Mouse (Mus musculus) lung, embryonic 15.5 days (tissue): ENCODE data around the gene Pgpep1. TPM values are rescaled to one million over a fixed set of nuclear protein-coding genes. Genes with fewer than 3 reads are reported as not detected.
A peak's percentile ranks its signal among the peaks of the same experiment; 100 is the strongest.

Experiments
- ATAC-seq: fragments of 200-750 bp; cut with Nextera tagmentation; 2 replicates; pipeline ENCODE4 v1.8.0; 2017; ENCODE audit warnings: moderate number of reproducible peaks, borderline replicate concordance; ENCODE audit not compliant: low FRiP score, low TSS enrichment; ENCODE audit errors: extremely low read depth
- H3K27ac ChIP-seq: fragments of 300-500 bp; sonication (generic); 2 replicates; pipeline ENCODE4 v1.5.1; 2015; ENCODE audit warnings: moderate library complexity, mild to moderate bottlenecking, inconsistent platforms
- H3K27me3 ChIP-seq: fragments of 300-500 bp; sonication (generic); 2 replicates; pipeline ENCODE4 v1.6.1; 2015; ENCODE audit warnings: inconsistent platforms
- H3K36me3 ChIP-seq: fragments of 300-500 bp; sonication (generic); 2 replicates; pipeline ENCODE4 v1.6.1; 2015; ENCODE audit warnings: inconsistent platforms
- H3K4me1 ChIP-seq: fragments of 300-500 bp; sonication (generic); 2 replicates; pipeline ENCODE4 v1.6.1; 2015; ENCODE audit warnings: inconsistent platforms
- H3K4me2 ChIP-seq: fragments of 300-500 bp; sonication (generic); 2 replicates; pipeline ENCODE4 v1.6.1; 2015; ENCODE audit warnings: inconsistent platforms, mild to moderate bottlenecking, moderate library complexity
- H3K4me3 ChIP-seq: fragments of 300-500 bp; sonication (generic); 2 replicates; pipeline ENCODE4 v1.5.1; 2015; ENCODE audit warnings: mild to moderate bottlenecking, inconsistent platforms
- H3K9ac ChIP-seq: fragments of 300-500 bp; sonication (generic); 2 replicates; pipeline ENCODE4 v1.6.1; 2015; ENCODE audit warnings: inconsistent platforms
- H3K9me3 ChIP-seq: fragments of 300-500 bp; sonication (generic); 2 replicates; pipeline ENCODE4 v1.6.1; 2016; ENCODE audit warnings: inconsistent platforms
- WGBS: fragments of 180-500 bp; shearing (Covaris S2); methylation state at CpG from one replicate; pipeline ENCODE4 v1.1.7; 2015; 5-methylcytosine and 5-hydroxymethylcytosine counted together
- polyA plus RNA-seq: library from polyadenylated mRNA; unstranded; fragments of >200 nt; fragmentation: Nextera tagmentation; extraction: Ambion mirVana; gene quantifications from 2 replicates; pipeline ENCODE4 v1.2.1, GENCODE M21; 2015

Gene Pgpep1
- polyA plus RNA-seq, 1 experiment from 2014 or later: 47.7 TPM

DNA sequence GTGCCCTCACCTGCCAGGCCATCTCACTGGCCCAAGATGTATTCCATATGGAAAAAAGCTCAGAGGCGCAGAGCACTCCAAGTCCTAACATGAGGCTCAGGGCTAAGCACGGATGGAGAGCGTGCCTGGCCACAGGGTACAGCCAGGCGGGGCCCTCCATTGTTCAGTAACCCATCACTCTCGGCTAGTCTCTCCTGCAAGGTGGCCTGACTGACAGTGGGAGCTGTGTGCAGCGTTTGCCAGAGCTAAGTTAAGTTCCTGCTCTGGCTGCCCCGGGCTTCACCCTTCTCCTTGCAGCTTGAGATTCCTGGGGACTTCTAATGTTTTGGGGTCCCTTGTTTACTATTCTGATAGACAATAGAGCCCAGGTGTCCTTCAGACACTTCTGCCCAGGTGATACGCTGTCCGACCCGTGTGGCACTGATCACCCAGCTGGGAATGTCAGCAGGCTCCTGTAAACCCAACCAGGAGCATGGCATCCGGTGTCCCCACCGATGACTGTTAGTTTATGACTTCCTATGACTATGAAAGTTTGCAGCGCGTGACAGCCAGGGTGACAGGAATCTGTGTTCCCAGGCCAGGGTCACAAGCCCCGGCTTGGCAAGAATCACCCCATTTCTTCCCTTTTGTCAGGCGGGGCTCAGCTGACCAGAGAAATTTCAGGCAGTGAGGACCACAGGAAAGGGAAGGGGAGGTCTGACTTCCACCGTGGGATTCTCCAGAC lies 14.5 kb downstream of the Pgpep1 start:
- Histone ChIP-seq H3K9me3 (no peaks in the 10 kb centered on the region), H3K4me1 (peaks cover 45% of the 10 kb centered on the region), H3K27me3 (no peaks in the 10 kb centered on the region), H3K4me2 (no peak overlapping the region), H3K27ac (no peak overlapping the region), H3K36me3 (peaks cover 3% of the 10 kb centered on the region; the same call in 1 of the 2 replicates), H3K4me3 (no peak overlapping the region), H3K9ac (no peak overlapping the region)
- no peak for ATAC-seq
- 41% methylated on average over 17 of the region's 17 CpGs for WGBS

DNA sequence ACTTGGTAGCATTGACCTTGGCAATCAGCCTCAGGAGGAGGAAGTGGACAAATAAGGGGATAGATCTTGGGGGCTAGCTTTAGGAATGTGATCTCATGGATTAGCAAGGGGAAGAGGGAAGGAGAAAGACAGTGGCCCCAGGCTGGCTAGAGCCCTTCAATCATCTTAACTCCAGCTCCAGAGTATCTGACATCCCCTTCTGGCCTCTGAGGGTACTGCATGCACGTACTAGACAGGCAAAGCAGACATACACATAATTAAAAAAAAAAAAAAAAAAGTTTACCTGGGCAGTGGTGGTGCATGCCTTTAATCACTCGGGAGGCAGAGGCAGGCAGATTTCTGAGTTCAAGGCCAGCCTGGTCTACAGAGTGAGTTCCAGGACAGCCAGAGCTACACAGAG lies 16.1 kb downstream of the Pgpep1 start:
- Histone ChIP-seq H3K27ac (no peak overlapping the region), H3K4me2 (no peak overlapping the region), H3K27me3 (no peaks in the 10 kb centered on the region), H3K4me1 (peaks cover 35% of the 10 kb centered on the region), H3K4me3 (no peak overlapping the region), H3K36me3 (no peaks in the 10 kb centered on the region), H3K9ac (no peak overlapping the region), H3K9me3 (no peaks in the 10 kb centered on the region)
- ATAC-seq: no peak
- WGBS: 86% methylated on average over 2 of the region's 2 CpGs

DNA sequence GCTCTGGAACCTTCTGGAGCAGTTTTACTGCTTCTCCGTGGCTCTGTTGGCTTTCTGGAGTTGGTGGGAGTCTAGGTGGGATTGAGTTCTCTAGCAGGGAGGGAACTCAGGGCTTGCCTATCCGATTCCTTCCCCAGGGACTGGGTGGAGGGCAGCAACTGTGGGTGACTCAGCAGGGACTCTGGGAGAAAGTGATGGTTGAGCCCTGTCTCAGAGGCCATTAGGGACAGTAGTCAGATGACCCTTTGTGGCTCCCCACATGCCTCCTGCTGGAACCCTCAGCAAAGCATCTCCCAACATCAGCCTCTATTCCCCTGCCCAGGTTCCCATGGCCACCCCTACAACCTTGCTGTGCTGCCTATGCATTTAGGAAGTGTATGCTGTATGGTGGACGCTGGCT lies 17.2 kb downstream of the Pgpep1 start:
- Histone ChIP-seq H3K27me3 (no peaks in the 10 kb centered on the region), H3K36me3 (no peaks in the 10 kb centered on the region)
- 57% methylated on average over 3 of the region's 3 CpGs for WGBS

DNA sequence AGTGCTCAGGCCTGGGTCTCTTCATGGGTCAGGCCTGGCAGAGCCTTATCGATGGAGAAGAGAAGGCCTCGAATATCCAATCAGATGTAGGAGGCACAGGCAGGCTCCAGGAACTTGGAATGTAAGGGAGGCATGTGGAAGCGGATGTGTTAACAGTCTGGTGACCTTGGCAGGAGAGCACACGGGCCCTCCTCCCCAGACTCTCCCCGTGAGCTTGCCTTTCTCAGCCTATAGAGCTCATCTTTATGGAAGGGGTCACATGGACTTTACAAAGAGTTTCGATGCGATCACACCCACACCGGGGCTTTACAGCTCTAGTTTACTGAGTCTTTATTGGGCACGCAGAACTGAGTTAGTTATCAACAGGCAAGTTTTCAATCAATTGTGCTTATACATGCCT lies 21.4 kb downstream of the Pgpep1 start:
- Histone ChIP-seq H3K4me1 (peaks cover 11% of the 10 kb centered on the region), H3K27ac (no peak overlapping the region), H3K9ac (no peak overlapping the region), H3K9me3 (no peaks in the 10 kb centered on the region), H3K4me3 (no peak overlapping the region), H3K27me3 (no peaks in the 10 kb centered on the region), H3K36me3 (no peaks in the 10 kb centered on the region), H3K4me2 (no peak overlapping the region)
- 58% methylated on average over 9 of the region's 9 CpGs for WGBS
- no peak for ATAC-seq

More for the DNA sequence above, 17.2 kb downstream of the Pgpep1 start:
- no peak overlapping the region for H3K9ac ChIP-seq
- H3K4me3 ChIP-seq: no peak overlapping the region
- H3K4me2 ChIP-seq: no peak overlapping the region
- H3K27ac ChIP-seq: no peak overlapping the region
- peaks cover 28% of the 10 kb centered on the region for H3K4me1 ChIP-seq
- ATAC-seq: no peak
- no peaks in the 10 kb centered on the region for H3K9me3 ChIP-seq

DNA sequence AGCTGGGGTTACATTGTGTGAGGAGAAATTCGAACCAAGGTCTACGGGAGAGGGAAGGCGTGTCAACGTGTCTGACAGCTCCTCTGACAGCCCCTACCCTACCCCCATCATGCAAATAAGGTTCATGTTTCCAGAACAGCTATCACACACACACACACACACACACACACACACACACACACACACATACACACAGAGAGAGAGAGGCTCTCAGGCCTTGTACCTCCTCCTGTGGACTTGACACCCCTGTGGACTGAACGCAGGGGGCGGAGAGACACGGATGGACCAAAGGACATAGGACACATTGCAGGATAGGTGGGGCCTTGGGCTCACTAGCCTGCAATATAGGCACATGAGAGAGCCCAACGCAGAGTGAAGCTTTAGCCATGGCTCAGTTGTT lies 23.4 kb downstream of the Pgpep1 start:
- Histone ChIP-seq H3K9ac (no peak overlapping the region), H3K9me3 (no peaks in the 10 kb centered on the region), H3K4me1 (peaks cover 16% of the 10 kb centered on the region), H3K27me3 (no peaks in the 10 kb centered on the region), H3K27ac (no peak overlapping the region), H3K4me3 (no peak overlapping the region), H3K4me2 (no peak overlapping the region), H3K36me3 (no peaks in the 10 kb centered on the region)
- no peak for ATAC-seq
- WGBS: 51% methylated on average over 8 of the region's 8 CpGs

DNA sequence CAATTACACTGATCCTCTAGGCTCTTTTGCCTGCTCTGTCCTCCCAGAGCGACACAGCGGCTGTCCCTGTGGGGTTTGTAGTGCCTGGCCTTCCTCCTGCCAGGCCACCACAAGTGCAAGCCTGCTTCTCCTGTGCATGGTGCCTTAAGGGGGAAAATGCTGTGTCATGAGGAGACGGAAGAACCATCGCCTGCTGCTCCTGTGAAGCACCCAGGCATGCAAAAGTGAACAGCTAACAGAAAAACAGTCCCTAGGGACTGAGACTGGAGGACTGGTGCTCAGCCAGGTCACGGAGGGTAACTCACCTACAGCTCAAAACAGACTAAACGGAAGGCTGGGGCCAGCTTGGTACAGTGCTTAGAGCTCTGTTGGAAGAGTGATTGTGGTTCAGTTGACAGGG lies 24.7 kb downstream of the Pgpep1 start:
- 82% methylated on average over 6 of the region's 6 CpGs for WGBS
- H3K9me3 ChIP-seq: no peaks in the 10 kb centered on the region
- H3K4me1 ChIP-seq: peaks cover 29% of the 10 kb centered on the region
- ATAC-seq: no peak
- H3K4me2 ChIP-seq: no peak overlapping the region
- no peak overlapping the region for H3K4me3 ChIP-seq
- no peaks in the 10 kb centered on the region for H3K36me3 ChIP-seq
- no peak overlapping the region for H3K27ac ChIP-seq
- H3K27me3 ChIP-seq: 0 out of 2 replicates have a peak, but pooled peaks cover 3% of the 10 kb centered on the region
- no peak overlapping the region for H3K9ac ChIP-seq

DNA sequence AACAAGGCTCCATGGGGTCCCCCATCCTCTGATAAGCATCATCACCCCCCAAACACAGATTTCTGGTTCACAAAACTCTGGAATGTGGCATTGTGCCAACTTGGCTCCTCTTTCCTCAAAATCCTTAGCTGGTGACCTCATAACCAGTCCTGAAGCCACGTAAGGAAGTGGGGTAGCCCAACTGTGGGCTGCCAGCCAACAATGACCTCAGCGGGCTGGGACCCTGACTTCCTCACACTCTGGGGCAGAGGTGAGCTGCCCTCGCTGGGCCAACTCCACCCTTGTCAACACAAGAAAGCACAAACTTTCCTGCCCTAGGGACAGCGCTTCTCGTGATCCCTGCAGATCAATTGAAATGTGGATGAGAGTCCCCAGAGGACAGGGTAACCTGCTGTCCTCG lies 26.1 kb downstream of the Pgpep1 start:
- peaks cover 42% of the 10 kb centered on the region for H3K4me1 ChIP-seq
- H3K36me3 ChIP-seq: no peaks in the 10 kb centered on the region
- H3K27me3 ChIP-seq: 0 out of 2 replicates have a peak, but pooled peaks cover 3% of the 10 kb centered on the region
- H3K27ac ChIP-seq: no peak overlapping the region
- no peaks in the 10 kb centered on the region for H3K9me3 ChIP-seq
- ATAC-seq: no peak
- no peak overlapping the region for H3K4me2 ChIP-seq
- no peak overlapping the region for H3K4me3 ChIP-seq
- WGBS: 32% methylated on average over 6 of the region's 6 CpGs
- H3K9ac ChIP-seq: no peak overlapping the region

DNA sequence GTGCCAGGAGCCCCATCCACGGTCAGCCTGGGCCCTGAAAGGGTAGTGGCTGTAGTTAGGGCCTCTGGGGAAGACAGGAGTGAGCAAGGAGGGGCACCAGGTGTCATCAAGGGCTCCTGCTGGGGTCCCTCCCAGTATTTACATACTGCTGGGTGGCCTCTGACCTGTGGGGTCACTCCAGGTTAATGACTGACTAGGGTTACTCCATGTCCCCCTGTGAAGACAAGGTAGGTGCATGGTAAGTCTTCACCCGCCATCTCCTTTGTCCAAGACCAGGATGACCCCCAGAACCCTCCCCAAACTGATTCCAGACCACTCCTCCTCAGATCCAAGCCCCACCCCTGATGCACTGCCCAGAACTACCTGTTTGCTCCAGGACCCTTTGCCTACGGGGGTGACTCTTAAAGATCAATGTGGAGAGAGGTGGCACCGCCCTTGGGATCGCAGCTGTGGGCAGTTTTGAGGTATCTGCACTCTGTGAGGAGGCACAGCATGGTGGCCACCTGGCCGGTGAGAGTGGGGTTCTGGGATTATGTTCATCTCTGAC lies 27.8 kb downstream of the Pgpep1 start, which contains the start of gene Gdf15:
Gene Gdf15, minus strand, starts transcription at position 111 of the 547 bp plus-strand sequence.
- Histone ChIP-seq H3K36me3 (no peaks in the 10 kb centered on the region), H3K4me1 (peaks cover 42% of the 10 kb centered on the region), H3K27ac (no peak within 1 kb of the TSS), H3K27me3 (0 out of 2 replicates have a peak, but pooled peaks cover 3% of the 10 kb centered on the region), H3K9ac (no peak within 1 kb of the TSS), H3K4me3 (no peak within 1 kb of the TSS; the same call in 1 of the 2 replicates), H3K4me2 (peak within 1 kb of the TSS; percentile 81; the same call in 1 of the 2 replicates), H3K9me3 (no peaks in the 10 kb centered on the region)
- 67% methylated on average over 6 of the region's 6 CpGs for WGBS
- ATAC-seq: no peak

DNA sequence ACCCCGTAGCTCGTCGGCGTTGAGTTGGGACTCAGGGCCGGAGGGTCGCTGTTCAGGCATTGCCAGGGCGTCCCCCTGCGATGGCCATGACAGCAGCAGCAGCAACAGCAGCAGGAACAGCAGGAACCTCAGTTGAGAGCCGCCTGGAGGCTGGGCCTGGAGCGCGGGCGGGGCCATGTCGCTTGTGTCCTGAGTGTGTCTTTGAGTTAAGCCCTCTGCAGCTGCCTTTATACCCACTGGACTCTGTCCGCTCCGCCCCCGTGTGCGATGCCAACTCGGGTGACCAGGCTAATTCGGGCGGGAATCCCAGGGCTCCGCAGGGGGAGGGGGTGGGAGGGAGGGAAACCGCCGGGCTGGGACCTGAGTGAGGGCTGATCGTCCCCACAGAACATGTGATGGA lies 28.8 kb downstream of the Pgpep1 start:
- H3K4me2 ChIP-seq: peak overlapping the region; percentile 81; the same call in 1 of the 2 replicates
- no peak overlapping the region; the same call in 1 of the 2 replicates for H3K4me3 ChIP-seq
- ATAC-seq: no peak
- 11% methylated on average over 17 of the region's 24 CpGs for WGBS
- 0 out of 2 replicates have a peak, but pooled peaks cover 3% of the 10 kb centered on the region for H3K27me3 ChIP-seq
- no peak overlapping the region for H3K27ac ChIP-seq
- peaks cover 42% of the 10 kb centered on the region for H3K4me1 ChIP-seq
- H3K36me3 ChIP-seq: no peaks in the 10 kb centered on the region
- H3K9me3 ChIP-seq: no peaks in the 10 kb centered on the region
- H3K9ac ChIP-seq: no peak overlapping the region

DNA sequence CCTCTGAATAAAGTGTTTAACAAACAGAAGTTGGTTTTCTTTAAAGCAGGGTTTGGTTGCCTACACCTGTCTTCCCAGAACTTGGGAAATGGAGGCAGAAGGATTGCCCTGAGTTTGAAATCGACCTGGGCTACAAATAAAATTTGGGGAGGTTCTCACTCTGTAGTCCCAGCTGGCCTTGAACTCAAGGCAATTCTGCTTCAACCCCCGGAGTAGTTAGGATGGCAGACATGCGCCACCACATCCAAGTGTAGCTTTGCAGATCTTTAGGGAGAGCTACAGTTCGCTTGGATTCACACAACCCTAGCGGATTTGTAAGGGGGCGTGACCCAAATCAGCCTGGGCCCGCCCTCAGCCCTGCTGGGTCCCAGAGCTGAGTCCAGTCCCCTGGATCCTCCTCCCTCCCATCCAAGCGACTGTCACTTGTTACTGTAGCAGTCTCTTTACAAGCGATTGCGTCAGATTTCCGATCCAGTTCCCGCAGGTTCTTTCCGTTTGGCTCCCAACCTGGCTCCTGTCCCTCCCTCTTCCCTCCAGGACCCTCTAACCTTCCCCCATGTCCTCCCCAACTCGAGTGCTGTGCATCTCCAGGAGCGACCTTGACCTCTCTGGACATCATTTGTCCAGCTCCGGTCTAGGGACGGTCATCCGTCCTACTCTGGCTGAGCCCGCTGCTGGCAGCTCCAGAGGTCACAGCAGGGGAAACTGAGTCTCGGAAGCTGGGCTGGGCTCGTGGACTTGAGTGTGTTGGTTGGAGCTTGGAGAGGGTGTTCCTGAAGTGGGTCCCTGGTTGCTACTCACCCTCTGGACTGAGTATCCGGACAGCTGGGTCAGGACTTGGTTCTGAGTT lies 29.4 kb downstream of the Pgpep1 start:
- 0 out of 2 replicates have a peak, but pooled peaks cover 3% of the 10 kb centered on the region for H3K27me3 ChIP-seq
- no peak overlapping the region; the same call in 1 of the 2 replicates for H3K4me3 ChIP-seq
- peaks cover 42% of the 10 kb centered on the region for H3K4me1 ChIP-seq
- no peaks in the 10 kb centered on the region for H3K36me3 ChIP-seq
- no peaks in the 10 kb centered on the region for H3K9me3 ChIP-seq
- H3K27ac ChIP-seq: no peak overlapping the region
- WGBS: 11% methylated on average over 22 of the region's 22 CpGs
- ATAC-seq: peak; percentile 51; the same call in 1 of the 2 replicates
- peak overlapping the region; percentile 81 for H3K4me2 ChIP-seq
- 0 out of 2 replicates have a peak overlapping the region, but pooled peaks have one; percentile 33 for H3K9ac ChIP-seq

DNA sequence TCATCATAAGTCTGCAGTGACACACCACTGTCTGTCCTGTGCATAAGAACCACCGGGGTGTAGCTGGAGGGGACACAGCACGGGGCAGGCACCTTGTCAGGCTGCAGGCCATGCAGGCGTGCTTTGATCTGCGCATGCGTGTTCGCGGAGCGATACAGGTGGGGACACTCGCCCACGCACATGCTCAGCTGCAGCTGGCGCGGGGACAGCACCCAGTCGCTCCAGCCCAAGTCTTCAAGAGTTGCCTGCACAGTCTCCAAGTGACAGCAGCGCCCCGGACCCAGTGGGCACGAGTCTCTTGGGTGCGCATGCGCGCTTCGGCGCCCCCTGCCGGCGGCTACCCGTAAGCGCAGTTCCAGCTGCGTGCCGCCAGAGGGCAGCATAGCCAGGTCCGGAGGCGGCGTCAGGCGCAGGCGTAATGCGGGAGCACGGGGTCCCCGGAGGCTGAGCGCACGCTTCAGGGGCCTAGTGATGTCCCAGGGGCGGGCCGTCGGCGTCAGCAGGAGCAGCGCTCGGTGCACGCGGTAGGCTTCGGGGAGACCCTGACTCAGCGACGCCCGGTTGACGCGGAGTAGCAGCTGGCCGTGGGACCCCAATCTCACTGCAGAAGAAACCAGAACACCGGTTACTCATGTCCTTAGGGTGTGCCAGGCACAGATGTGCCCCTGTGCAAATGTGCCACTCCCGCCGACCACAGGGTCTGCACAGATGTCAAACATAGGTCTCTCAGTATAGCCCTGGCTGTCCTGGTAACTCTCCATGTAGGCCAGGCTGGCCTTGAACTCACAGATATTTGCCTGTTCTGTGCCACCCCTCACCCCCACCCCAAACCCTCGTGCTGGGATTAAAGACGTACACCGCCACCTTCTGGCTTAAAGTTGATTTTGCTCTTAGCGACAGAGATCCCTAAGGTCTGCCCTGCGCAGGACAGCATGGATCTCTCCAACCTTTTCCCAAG lies 30.3 kb downstream of the Pgpep1 start:
- Histone ChIP-seq H3K27me3 (0 out of 2 replicates have a peak, but pooled peaks cover 3% of the 10 kb centered on the region), H3K4me2 (peak overlapping the region; percentile 81), H3K27ac (peak overlapping the region; percentile 25; the same call in 1 of the 2 replicates), H3K9ac (peak overlapping the region; percentile 34), H3K36me3 (no peaks in the 10 kb centered on the region), H3K9me3 (no peaks in the 10 kb centered on the region), H3K4me1 (peaks cover 42% of the 10 kb centered on the region), H3K4me3 (peak overlapping the region; percentile 49)
- 3% methylated on average over 60 of the region's 60 CpGs for WGBS
- ATAC-seq: peak; percentile 89
